19 mouse cellular contexts compared by ENCODE assay signal in genomic region chr3:98308606-98309005, GRCm38 (mm10).
"Had no signal": no experiment of that assay in that cellular context is flagged by ENCODE, and none has a peak within 500 bp of the region (broad histone marks: within the 10 kb centered on the region; RNA-seq: fewer than 3 reads in every experiment).

No protein-coding gene starts in this region.

- H3K4me1 ChIP-seq: limb, embryonic 12.5 days; limb, embryonic 15.5 days; liver, embryonic 12.5 days; liver, embryonic 15.5 days had no signal

- H3K4me2 ChIP-seq: limb, embryonic 12.5 days; limb, embryonic 15.5 days; liver, embryonic 12.5 days; liver, embryonic 15.5 days; midbrain, embryonic 11.5 days had no signal

- H3K27me3 ChIP-seq: limb, embryonic 12.5 days; limb, embryonic 15.5 days; liver, embryonic 12.5 days; liver, embryonic 15.5 days had no signal

- ATAC-seq: liver, embryonic 12.5 days had no signal

- H3K9ac ChIP-seq: limb, embryonic 12.5 days; limb, embryonic 15.5 days; liver, embryonic 12.5 days; liver, embryonic 15.5 days had no signal

- H3K27ac ChIP-seq: kidney, postnatal 0 days; limb, embryonic 12.5 days; limb, embryonic 15.5 days; liver, embryonic 12.5 days; liver, embryonic 15.5 days; stomach, postnatal 0 days had no signal

- DNase-seq: kidney, postnatal 25 days; left cerebral cortex, postnatal 4 days; lung, adult 2 months; lung, postnatal 14 days; lung, postnatal 4 days; midbrain, embryonic 14.5 days; right cerebral cortex, adult 18-20 months; right cerebral cortex, postnatal 14 days; right cerebral cortex, postnatal 4 days; thymus, adult 2 months; thymus, postnatal 14 days; thymus, postnatal 4 days had no signal

- H3K9me3 ChIP-seq: limb, embryonic 12.5 days; limb, embryonic 15.5 days; liver, embryonic 12.5 days; liver, embryonic 15.5 days had no signal

- H3K4me3 ChIP-seq: limb, embryonic 12.5 days; limb, embryonic 15.5 days; liver, embryonic 12.5 days; liver, embryonic 15.5 days had no signal
